Mouse (Mus musculus) limb, embryonic 14.5 days (tissue): ENCODE data around the gene Gm49673. TPM values are rescaled to one million over a fixed set of nuclear protein-coding genes. Genes with fewer than 3 reads are reported as not detected.
"Not testable (repeated sequence)": the region's sequence is repeated elsewhere in the genome, so short reads cannot be mapped to it uniquely, and the experiment has no call there.

Experiments used
- ATAC-seq: fragments of 200-750 bp; cut with Nextera tagmentation; 2 replicates; pipeline ENCODE4 v1.8.0; 2017; ENCODE audit warnings: low read depth, moderate number of reproducible peaks, moderate TSS enrichment; ENCODE audit not compliant: low FRiP score
- DNase-seq: peaks from one replicate; pipeline ENCODE4 v3.0.0-alpha.2; 2015; ENCODE audit warnings: low spot score
- H3K27ac ChIP-seq: fragments of 300-500 bp; sonication (generic); replicated peaks from 2 replicates; pipeline ENCODE4 v1.5.1; 2014; ENCODE audit warnings: low read depth, mild to moderate bottlenecking, low read length, moderate library complexity, mixed read lengths
- H3K27me3 ChIP-seq: fragments of 300-500 bp; sonication (generic); 2 replicates; pipeline ENCODE4 v1.6.1; 2014; ENCODE audit warnings: low read length, mixed read lengths; ENCODE audit not compliant: control insufficient read depth, insufficient read depth
- H3K36me3 ChIP-seq: fragments of 300-500 bp; sonication (generic); 2 replicates; pipeline ENCODE4 v1.6.1; 2014; ENCODE audit warnings: mild to moderate bottlenecking, low read length, moderate library complexity, mixed read lengths; ENCODE audit not compliant: control insufficient read depth, insufficient read depth
- H3K4me1 ChIP-seq: fragments of 300-500 bp; sonication (generic); 2 replicates; pipeline ENCODE4 v1.6.1; 2014; ENCODE audit warnings: antibody characterized with exemption, low read length, mixed read lengths; ENCODE audit not compliant: control insufficient read depth, insufficient read depth
- H3K4me2 ChIP-seq: fragments of 300-500 bp; sonication (generic); replicated peaks from 2 replicates; pipeline ENCODE4 v1.6.1; 2014; ENCODE audit warnings: low read depth, mild to moderate bottlenecking, low read length, moderate library complexity; ENCODE audit not compliant: severe bottlenecking
- H3K4me3 ChIP-seq: fragments of 300-500 bp; sonication (generic); replicated peaks from 2 replicates; pipeline ENCODE4 v1.5.1; 2014; ENCODE audit warnings: low read length
- H3K9ac ChIP-seq: fragments of 300-500 bp; sonication (generic); 2 replicates; pipeline ENCODE4 v1.6.1; 2014; ENCODE audit warnings: mild to moderate bottlenecking, low read depth, low read length, moderate library complexity; ENCODE audit not compliant: severe bottlenecking
- H3K9me3 ChIP-seq: fragments of 300-500 bp; sonication (generic); 2 replicates; pipeline ENCODE4 v1.6.1; 2016; ENCODE audit warnings: low read length; ENCODE audit not compliant: control insufficient read depth
- WGBS: fragments of 180-500 bp; shearing (Covaris S2); extraction: QIAGEN DNeasy Blood & Tissue Kit; methylation state at CpG from one replicate; pipeline ENCODE4 v1.1.7; 2014; 5-methylcytosine and 5-hydroxymethylcytosine counted together
- polyA plus RNA-seq, 2 experiments: library from polyadenylated mRNA; depleted of rRNA in 1 of 2; stranded (reverse) in 1 of 2; unstranded in 1 of 2; fragments of >200 nt; fragmentation: Nextera tagmentation in 1 of 2; extraction: Ambion mirVana in 1 of 2; gene quantifications; 2 replicates each; pipeline versions ENCODE4 v1.2.1 to v1.2.3; 2012 to 2014

Gm49673 gene
- polyA plus RNA-seq, 2 experiments, result 0.28 TPM; not detected in 1

GRCm38 (mm10) chr17:8055919-8056589 is 91.5 kb downstream of the Gm49673 start:
- not testable (repeated sequence) for H3K4me3 ChIP-seq, H3K4me2 ChIP-seq, H3K9ac ChIP-seq, DNase-seq, H3K4me1 ChIP-seq, H3K27me3 ChIP-seq, H3K9me3 ChIP-seq, ATAC-seq, H3K36me3 ChIP-seq, H3K27ac ChIP-seq
- WGBS, result 91% methylated on average over 4 of the region's 6 CpGs

- peak; percentile 50; the same call in 1 of the 2 replicates for ATAC-seq
- not testable (repeated sequence) for H3K27ac ChIP-seq, H3K9ac ChIP-seq, H3K9me3 ChIP-seq, H3K4me1 ChIP-seq, H3K4me2 ChIP-seq, H3K27me3 ChIP-seq, H3K4me3 ChIP-seq, H3K36me3 ChIP-seq
- WGBS, result 29% methylated on average over 3 of the region's 3 CpGs
- DNase-seq, result peak; percentile 4
Measured at GRCm38 (mm10) chr17:8051247-8051646, 96.3 kb downstream of the Gm49673 start.

GRCm38 (mm10) chr17:8050218-8050617 is 97.4 kb downstream of the Gm49673 start:
- H3K27ac ChIP-seq, H3K4me2 ChIP-seq, H3K9me3 ChIP-seq, H3K4me3 ChIP-seq, H3K36me3 ChIP-seq, H3K27me3 ChIP-seq, DNase-seq, ATAC-seq, H3K4me1 ChIP-seq, H3K9ac ChIP-seq: not testable (repeated sequence)
- WGBS, result 92% methylated on average over 5 of the region's 6 CpGs

- not testable (repeated sequence) for DNase-seq, H3K9me3 ChIP-seq, H3K4me3 ChIP-seq, ATAC-seq, H3K27ac ChIP-seq, H3K4me1 ChIP-seq, H3K36me3 ChIP-seq, H3K27me3 ChIP-seq, H3K9ac ChIP-seq, H3K4me2 ChIP-seq
- WGBS, result 0% methylated on average over 2 of the region's 5 CpGs
Measured at GRCm38 (mm10) chr17:8046178-8046577, 101.4 kb downstream of the Gm49673 start.

- H3K4me2 ChIP-seq, H3K4me1 ChIP-seq, H3K9me3 ChIP-seq, DNase-seq, H3K27me3 ChIP-seq, H3K9ac ChIP-seq, H3K4me3 ChIP-seq, ATAC-seq, H3K27ac ChIP-seq, H3K36me3 ChIP-seq: not testable (repeated sequence)
- WGBS, result no CpG with 5 or more reads among the region's 5 CpGs
Measured at GRCm38 (mm10) chr17:8041197-8041596, 106.4 kb downstream of the Gm49673 start.

- WGBS, result no CpG with 5 or more reads among the region's 12 CpGs
- H3K27ac ChIP-seq, result not testable (repeated sequence)
Measured at GRCm38 (mm10) chr17:8039916-8040635, 107.5 kb downstream of the Gm49673 start.

GRCm38 (mm10) chr17:8036976-8037375 is 110.6 kb downstream of the Gm49673 start:
- 68% methylated on average over 3 of the region's 6 CpGs for WGBS

More at GRCm38 (mm10) chr17:8039916-8040635, 107.5 kb downstream of the Gm49673 start:
- not testable (repeated sequence) for H3K4me1 ChIP-seq, H3K4me2 ChIP-seq, H3K36me3 ChIP-seq, DNase-seq, H3K27me3 ChIP-seq, ATAC-seq, H3K4me3 ChIP-seq, H3K9me3 ChIP-seq, H3K9ac ChIP-seq

More at GRCm38 (mm10) chr17:8036976-8037375, 110.6 kb downstream of the Gm49673 start:
- not testable (repeated sequence) for H3K27me3 ChIP-seq, H3K4me2 ChIP-seq, H3K27ac ChIP-seq, H3K4me1 ChIP-seq, H3K9me3 ChIP-seq, H3K36me3 ChIP-seq, H3K9ac ChIP-seq, H3K4me3 ChIP-seq, DNase-seq
- peak; percentile 53; the same call in 1 of the 2 replicates for ATAC-seq
